Mouse (Mus musculus): Measurements from ENCODE around the gene Abtb2. TPM values are rescaled to one million over a fixed set of nuclear protein-coding genes. Genes with fewer than 3 reads are reported as not detected.

The Abtb2 gene
- total RNA-seq (2012; rRNA removed) (0.10 and 0.12 TPM in 2 replicates), polyA plus RNA-seq (2012; ENCODE audit: insufficient read depth in 1 of 2, insufficient read length in 2 of 2, low read depth in 1 of 2, low replicate concordance in 2 of 2, missing spikeins in 1 of 2) (under 1 TPM in 1 of 2 experiments, not detected in 1; 0.13 TPM)

- DNase-seq (ENCODE audit: low read depth, low spot score) = no peak
- Histone ChIP-seq H3K9me3 (replicated peaks; ENCODE audit: insufficient read depth, low read length) (no peaks in the 10 kb centered on the region), H3K79me2 (ENCODE audit: control insufficient read depth, insufficient read depth, low read length, poor library complexity) (no peaks in the 10 kb centered on the region), H3K27me3 (ENCODE audit: control insufficient read depth in 1 of 2, insufficient read depth in 2 of 2, low read length in 2 of 2) (peaks cover 3 to 4% of the 10 kb centered on the region in 2 experiments), H3K4me3 (ENCODE audit: control insufficient read depth in 1 of 2, insufficient read depth in 1 of 2, low read depth in 2 of 2, low read length in 2 of 2) (no peak within 1 kb of the TSS), H3K36me3 (ENCODE audit: control insufficient read depth in 1 of 2, insufficient read depth in 2 of 2, low read length in 2 of 2) (no peaks in the 10 kb centered on the region), H3K4me1 (ENCODE audit: control insufficient read depth in 1 of 2, insufficient read depth in 2 of 2, low read length in 2 of 2) (no peaks in the 10 kb centered on the region), H3K27ac (ENCODE audit: control insufficient read depth, low read depth, low read length) (no peak within 1 kb of the TSS), H3K9ac (ENCODE audit: control insufficient read depth, low read depth, low read length, poor library complexity, severe bottlenecking) (no peak within 1 kb of the TSS)
- TF ChIP-seq TAL1 (IDR thresholded peaks at IDR 0.05; ENCODE audit: low read length) (no peak), ETS1 (IDR thresholded peaks at IDR 0.05; ENCODE audit: low read depth, low read length) (no peak), RAD21 (IDR thresholded peaks at IDR 0.05; ENCODE audit: low read depth, low read length) (no peak), POLR2A (IDR thresholded peaks at IDR 0.05; ENCODE audit: control insufficient read depth in 1 of 2, insufficient read depth in 1 of 2, low read depth in 1 of 2, low read length in 2 of 2, poor library complexity in 1 of 2) (no peak), KAT2A (conservative IDR thresholded peaks at IDR 0.05; ENCODE audit: low read depth, low read length) (no peak), ZKSCAN1 (IDR thresholded peaks at IDR 0.05; ENCODE audit: low read depth, low read length) (no peak), GABPA (IDR thresholded peaks at IDR 0.05; ENCODE audit: low read depth, low read length) (no peak), ZMIZ1 (IDR thresholded peaks at IDR 0.05; ENCODE audit: low read depth, low read length) (no peak), CHD1 (IDR thresholded peaks at IDR 0.05; ENCODE audit: low read depth, low read length) (no peak), USF1 (IDR thresholded peaks at IDR 0.05; ENCODE audit: low read depth, low read length) (no peak), UBTF (IDR thresholded peaks at IDR 0.05; ENCODE audit: borderline replicate concordance, insufficient read depth, low read depth, low read length) (no peak), USF2 (IDR thresholded peaks at IDR 0.05; ENCODE audit: borderline replicate concordance in 1 of 2, insufficient read depth in 1 of 2, low read depth in 1 of 2, low read length in 2 of 2) (no peak)
Observed at GRCm38 (mm10) chr2:103565732-103566422, at the start of gene Abtb2. Gene Abtb2, plus strand, starts transcription at chr2:103566310.

GRCm38 (mm10) chr2:103516472-103516871 is 49.6 kb upstream of the Abtb2 start:
- peaks cover 3 to 4% of the 10 kb centered on the region in 2 experiments for H3K27me3 ChIP-seq (ENCODE audit: control insufficient read depth in 1 of 2, insufficient read depth in 2 of 2, low read length in 2 of 2)
- H3K4me1 ChIP-seq (ENCODE audit: control insufficient read depth in 1 of 2, insufficient read depth in 2 of 2, low read length in 2 of 2) = no peaks in the 10 kb centered on the region
- no peaks in the 10 kb centered on the region for H3K9me3 ChIP-seq (replicated peaks; ENCODE audit: insufficient read depth, low read length)
- no peak for TF ChIP-seq E2F4 (IDR thresholded peaks at IDR 0.05; ENCODE audit: borderline replicate concordance, low read depth, low read length)
- no peak for TF ChIP-seq ZKSCAN1 (IDR thresholded peaks at IDR 0.05; ENCODE audit: low read depth, low read length)
- no peak for TF ChIP-seq GATA1 (IDR thresholded peaks at IDR 0.05; ENCODE audit: low read depth, low read length)
- no peak for TF ChIP-seq ZMIZ1 (IDR thresholded peaks at IDR 0.05; ENCODE audit: low read depth, low read length)
- no peak for TF ChIP-seq MYC (IDR thresholded peaks at IDR 0.05; ENCODE audit: low read depth, low read length)
- no peak for TF ChIP-seq HCFC1 (IDR thresholded peaks at IDR 0.05; ENCODE audit: low read depth, low read length)
- no peak for TF ChIP-seq UBTF (IDR thresholded peaks at IDR 0.05; ENCODE audit: borderline replicate concordance, insufficient read depth, low read depth, low read length)
- no peak for TF ChIP-seq USF1 (IDR thresholded peaks at IDR 0.05; ENCODE audit: low read depth, low read length)
- TF ChIP-seq KAT2A (conservative IDR thresholded peaks at IDR 0.05; ENCODE audit: low read depth, low read length) = no peak
- TF ChIP-seq MYB (IDR thresholded peaks at IDR 0.05; ENCODE audit: low read depth, low read length) = no peak
- no peak overlapping the region for H3K9ac ChIP-seq (ENCODE audit: control insufficient read depth, low read depth, low read length, poor library complexity, severe bottlenecking)
- H3K27ac ChIP-seq (ENCODE audit: control insufficient read depth, low read depth, low read length) = no peak overlapping the region
- no peaks in the 10 kb centered on the region for H3K36me3 ChIP-seq (ENCODE audit: control insufficient read depth in 1 of 2, insufficient read depth in 2 of 2, low read length in 2 of 2)
- H3K79me2 ChIP-seq (ENCODE audit: control insufficient read depth, insufficient read depth, low read length, poor library complexity) = no peaks in the 10 kb centered on the region
- no peak for DNase-seq (ENCODE audit: low read depth, low spot score)
- H3K4me3 ChIP-seq (ENCODE audit: control insufficient read depth in 1 of 2, insufficient read depth in 1 of 2, low read depth in 2 of 2, low read length in 2 of 2) = no peak overlapping the region

Data from MEL (cell line).